Mouse (Mus musculus): ENCODE measurements around the gene Bicd1.

GRCm38 (mm10) chr6:149386389-149386788, 22.3 kb upstream of the Bicd1 start:
- no peak for TF ChIP-seq CHD2 (IDR thresholded peaks at IDR 0.05; ENCODE audit: low read depth, low read length)
- TF ChIP-seq ZC3H11A (IDR thresholded peaks at IDR 0.05; ENCODE audit: borderline replicate concordance, low read depth, low read length): no peak

Data from ES-E14 (cell line).